Mouse (Mus musculus) natural killer cell, adult 2 months (primary cell): ENCODE results near the gene Xrcc5.

Source experiments
- DNase-seq, 2 experiments: peaks; one replicate each; pipeline ENCODE4 v3.0.0; 2022; ENCODE audit warnings: low spot score in 2 of 2

Xrcc5 gene

DNA sequence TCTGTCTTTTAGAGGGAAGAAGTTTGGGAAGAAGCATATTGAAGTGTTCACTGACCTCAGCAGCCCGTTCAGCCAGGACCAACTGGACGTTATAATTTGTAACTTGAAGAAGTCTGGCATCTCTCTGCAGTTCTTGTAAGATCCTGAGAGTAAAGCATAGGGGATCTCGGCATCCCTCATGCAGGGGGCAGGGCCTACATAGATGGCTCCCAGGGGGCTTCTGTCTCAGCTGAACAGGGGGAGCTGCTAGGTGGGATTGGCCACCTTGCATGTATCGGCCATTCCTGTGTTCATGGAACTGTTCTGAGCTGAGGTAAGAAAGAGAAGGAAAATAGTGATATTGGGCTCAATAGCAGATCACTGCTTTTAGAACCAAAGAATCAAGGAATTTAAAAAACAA lies 8.2 kb downstream of the Xrcc5 start:
- no peak for DNase-seq

DNA sequence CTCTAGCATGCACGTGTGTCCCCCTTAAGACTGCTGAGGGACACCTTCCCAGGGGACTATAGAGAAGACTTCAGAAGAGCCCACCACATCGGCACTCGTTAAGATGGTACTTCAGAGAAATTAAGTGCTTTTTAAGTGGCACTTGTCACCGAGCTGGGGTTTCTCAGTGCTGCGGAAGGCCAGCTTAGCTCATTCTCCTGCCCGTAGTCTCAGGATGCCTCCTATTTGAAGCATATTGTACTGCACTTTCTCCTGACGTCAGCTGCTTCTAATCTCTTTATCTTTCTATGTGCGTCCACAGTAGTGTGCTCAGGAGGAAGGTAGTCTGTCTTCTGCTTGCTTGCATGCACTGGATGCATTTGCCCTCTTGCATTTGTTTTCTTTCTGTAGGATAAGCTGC lies 9.2 kb downstream of the Xrcc5 start:
- DNase-seq = no peak

DNA sequence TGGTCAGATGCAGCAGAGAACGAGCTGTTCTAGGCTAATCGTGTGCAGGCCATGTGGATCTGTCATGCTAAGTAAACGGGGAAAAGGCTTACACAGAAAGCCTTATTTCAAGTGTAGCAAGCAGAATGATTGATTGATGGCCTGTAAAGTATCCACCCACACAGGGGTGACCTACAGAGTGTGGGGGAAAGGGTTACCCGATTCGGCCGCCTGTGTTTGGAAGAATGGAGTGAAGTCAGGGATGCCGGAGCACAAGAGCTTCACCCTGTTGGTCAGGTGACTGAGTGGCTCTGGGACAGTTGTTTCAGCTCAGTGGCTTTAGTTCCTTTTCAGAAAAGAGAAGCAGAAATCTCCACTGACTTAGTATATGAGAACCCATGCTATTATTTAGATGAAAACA lies 9.7 kb downstream of the Xrcc5 start:
- DNase-seq = no peak

DNA sequence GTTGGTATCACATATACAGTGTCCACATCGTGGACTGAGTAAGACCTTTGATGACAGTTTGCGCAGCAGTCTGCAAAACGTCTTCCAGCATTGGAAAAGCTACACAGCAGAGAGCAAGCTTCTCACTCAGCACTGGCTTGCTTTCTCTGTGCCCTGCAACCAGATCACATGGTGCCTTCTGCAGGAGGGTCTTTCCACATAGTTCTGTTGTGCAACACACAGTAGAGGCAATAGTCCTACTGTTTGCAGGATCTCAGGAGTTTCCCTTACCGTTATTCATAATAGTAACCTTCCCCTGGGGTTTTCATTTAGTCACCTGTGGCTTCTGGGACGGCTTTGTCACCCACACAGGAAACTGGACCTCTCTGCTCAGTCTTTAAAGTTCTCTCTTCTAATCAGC lies 13.5 kb downstream of the Xrcc5 start:
- DNase-seq = no peak

DNA sequence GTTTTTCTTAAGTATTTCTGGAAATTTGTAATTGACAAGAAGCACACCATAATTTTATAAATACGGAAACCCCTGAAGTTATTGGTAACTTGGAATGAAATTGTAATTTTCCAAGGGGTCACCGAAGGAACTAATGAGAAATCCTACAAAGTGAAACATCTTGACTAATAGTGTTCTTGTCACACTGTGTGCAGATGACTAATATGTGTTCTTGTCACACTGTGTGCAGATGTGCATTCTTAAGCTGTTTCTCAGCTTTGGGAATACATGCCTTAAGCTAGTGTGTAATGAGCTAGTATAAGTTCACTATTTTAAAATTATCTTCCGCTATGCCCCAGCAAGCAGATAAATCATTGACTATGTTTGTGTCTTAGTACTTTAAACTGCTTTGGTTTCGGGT lies 16.0 kb downstream of the Xrcc5 start:
- no peak for DNase-seq

DNA sequence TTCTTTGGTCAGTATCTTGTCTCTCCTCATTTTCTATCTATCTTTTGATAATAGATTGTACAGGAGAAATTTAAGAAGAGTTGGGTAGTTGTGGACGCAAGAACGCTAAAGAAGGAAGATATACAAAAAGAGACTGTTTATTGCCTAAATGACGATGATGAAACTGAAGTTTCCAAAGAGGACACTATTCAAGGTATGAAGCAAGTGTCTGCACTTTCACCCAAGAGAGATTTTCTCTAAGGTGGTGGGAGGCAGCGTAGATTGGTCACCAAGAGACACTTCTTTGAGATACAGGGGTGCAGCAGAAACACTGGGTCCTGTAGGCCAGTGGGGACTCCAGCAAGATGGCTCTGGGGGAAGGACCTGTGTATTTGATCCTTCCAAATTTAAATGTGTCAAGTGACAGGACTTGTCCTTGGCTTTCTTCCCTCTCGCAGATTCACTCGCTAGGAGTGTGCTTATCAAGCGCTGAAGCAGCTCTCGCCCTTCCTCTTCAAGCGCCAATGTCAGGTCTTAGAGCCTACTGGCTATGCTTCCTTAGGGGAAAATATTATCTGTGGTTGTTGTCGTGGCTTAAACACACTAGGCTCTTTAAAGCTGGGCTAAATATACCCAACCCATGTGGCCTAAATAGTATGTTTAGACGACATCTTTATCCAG lies 19.1 kb downstream of the Xrcc5 start:
- no peak for DNase-seq

DNA sequence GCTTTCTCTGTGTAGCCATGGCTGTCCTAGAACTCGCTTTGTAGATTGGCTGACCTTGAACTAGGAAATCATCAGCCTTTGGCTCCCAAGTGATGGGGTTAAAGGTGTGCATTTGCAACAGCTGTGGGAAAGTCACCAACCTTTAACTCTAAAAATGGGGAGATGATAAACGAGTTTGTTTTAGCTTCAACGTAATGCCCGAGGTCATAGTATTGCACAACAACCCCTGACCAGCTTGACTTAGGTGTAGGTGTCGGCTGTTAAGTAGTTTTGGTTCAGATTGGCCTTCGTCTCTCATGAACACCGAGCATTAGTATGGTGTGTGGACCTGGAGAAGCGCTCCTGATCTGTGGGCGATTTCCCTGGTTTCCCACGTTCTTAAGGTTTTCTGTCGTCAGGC lies 27.6 kb downstream of the Xrcc5 start:
- DNase-seq = no peak

GRCm38 (mm10) chr1:72336780-72337179 lies 29.6 kb downstream of the Xrcc5 start:
- DNase-seq = no peak

- DNase-seq = no peak
Measured at GRCm38 (mm10) chr1:72338341-72338740, 31.1 kb downstream of the Xrcc5 start.

DNA sequence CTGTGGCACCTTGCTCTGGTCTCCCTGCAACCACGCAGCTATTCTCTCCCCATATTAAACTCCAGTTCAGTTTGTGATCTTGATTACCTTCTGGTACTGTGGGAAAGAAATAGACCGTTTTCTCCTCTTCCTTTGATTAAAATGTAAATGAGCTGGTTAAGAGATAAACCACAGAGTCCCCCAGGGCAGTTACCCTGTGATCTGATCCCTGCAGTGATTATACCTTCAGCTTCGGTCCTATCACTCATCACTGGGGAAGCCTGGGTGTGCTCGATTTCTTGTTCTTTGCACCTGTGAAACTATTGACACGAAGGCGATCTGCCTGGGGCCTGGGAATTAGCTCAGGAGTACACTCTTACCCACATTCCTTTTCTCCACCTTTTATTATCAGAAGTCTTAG lies 40.7 kb downstream of the Xrcc5 start:
- DNase-seq = no peak

DNA sequence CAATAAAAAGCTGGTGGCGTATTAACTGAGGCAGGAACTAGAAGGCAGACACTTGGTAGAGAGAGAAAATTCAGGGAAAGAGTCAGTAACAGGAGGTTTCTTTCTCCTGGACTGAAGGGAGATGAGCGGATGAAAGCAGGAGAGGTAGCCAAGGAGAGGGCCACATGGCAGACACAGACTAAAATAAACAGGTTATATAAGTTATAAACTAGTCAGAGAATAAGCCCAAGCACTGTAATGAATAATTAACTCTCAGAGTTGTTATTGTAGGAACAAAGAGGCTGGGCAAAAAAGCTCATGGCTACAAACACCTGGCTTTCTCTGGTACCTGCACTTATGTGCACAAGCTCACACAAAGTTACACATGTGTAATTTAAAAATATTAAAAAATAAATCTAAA lies 47.6 kb downstream of the Xrcc5 start:
- DNase-seq = no peak

GRCm38 (mm10) chr1:72358216-72358615 lies 51.0 kb downstream of the Xrcc5 start:
- DNase-seq = no peak

GRCm38 (mm10) chr1:72359462-72359861 lies 52.2 kb downstream of the Xrcc5 start:
- no peak for DNase-seq

DNA sequence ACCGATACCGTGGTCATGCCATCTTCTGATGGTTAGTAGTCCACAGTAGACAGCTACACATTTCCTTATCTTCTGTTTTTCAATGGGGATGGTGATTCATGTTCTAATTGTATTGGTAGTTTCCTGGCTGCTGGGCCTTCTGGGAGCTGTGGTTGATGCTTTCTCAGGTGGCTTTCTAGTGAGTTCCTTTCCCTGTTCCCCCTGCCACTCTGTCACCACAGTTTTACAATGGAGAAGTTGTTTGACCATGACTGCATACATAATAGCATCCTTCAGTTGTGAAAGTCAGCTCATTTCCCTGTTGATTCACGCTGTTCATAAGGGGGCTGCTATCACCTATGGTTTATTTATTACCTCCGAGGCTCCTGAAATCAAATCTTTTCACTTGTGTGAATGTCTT lies 53.6 kb downstream of the Xrcc5 start:
- no peak for DNase-seq

GRCm38 (mm10) chr1:72364661-72365060 lies 57.4 kb downstream of the Xrcc5 start:
- DNase-seq = no peak

- no peak for DNase-seq
Measured at GRCm38 (mm10) chr1:72372512-72372911, 65.3 kb downstream of the Xrcc5 start.

GRCm38 (mm10) chr1:72372913-72373312 lies 65.7 kb downstream of the Xrcc5 start:
- DNase-seq = no peak

- DNase-seq = no peak
Measured at GRCm38 (mm10) chr1:72373648-72374047, 66.4 kb downstream of the Xrcc5 start.

- no peak for DNase-seq
Measured at GRCm38 (mm10) chr1:72374049-72374448, 66.8 kb downstream of the Xrcc5 start.

DNA sequence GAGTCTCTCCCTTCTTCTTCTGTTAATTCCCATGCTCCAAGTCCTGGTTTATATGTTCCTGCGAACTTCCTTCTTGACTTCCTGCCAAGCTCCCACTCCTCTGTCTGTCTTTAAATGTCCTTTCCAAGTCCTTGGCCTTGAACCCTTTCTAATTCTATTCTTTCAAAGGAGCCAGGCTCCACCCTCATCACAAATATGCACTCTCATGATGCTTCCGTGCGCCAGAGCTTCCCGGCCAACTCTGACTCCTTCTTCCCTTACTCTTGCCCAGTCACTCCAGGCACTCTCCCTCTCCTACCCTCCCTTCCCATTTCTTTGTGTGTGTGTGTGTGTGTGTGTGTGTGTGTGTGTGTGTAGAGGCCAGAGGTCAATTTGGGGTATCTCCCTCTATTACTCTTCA lies 70.9 kb downstream of the Xrcc5 start:
- no peak for DNase-seq

DNA sequence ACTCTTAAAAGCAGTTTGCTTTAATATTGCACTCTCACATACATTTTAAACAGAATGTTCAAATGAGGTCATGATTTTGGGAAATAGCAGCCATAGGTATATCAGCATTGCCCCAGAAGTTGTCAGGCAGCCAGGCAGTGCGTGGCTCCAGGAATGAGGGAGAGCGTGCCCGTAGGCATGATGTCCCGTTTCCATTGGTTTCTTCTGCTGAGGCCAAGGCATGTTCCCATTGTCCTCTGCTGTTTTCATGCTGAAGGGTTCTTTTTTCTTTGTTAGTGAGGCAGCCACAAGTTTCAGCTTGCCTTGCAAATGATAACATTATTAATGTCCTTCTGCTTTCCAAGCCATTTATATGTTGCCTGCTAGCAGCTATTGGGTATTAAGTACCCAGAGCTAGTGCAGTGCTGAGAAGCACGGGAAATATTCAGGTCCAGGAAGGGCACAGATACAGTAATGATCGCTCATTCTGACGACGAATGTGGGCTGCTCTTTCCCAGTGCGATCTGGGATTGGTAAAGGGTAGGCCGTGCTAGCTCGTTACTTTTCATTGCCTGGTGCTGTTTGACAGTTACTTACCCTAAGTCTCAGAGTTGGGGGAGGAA lies 72.6 kb downstream of the Xrcc5 start:
- no peak for DNase-seq

- no peak for DNase-seq
Measured at GRCm38 (mm10) chr1:72380544-72380943, 73.3 kb downstream of the Xrcc5 start.

- no peak for DNase-seq
Measured at GRCm38 (mm10) chr1:72383056-72383455, 75.8 kb downstream of the Xrcc5 start.

DNA sequence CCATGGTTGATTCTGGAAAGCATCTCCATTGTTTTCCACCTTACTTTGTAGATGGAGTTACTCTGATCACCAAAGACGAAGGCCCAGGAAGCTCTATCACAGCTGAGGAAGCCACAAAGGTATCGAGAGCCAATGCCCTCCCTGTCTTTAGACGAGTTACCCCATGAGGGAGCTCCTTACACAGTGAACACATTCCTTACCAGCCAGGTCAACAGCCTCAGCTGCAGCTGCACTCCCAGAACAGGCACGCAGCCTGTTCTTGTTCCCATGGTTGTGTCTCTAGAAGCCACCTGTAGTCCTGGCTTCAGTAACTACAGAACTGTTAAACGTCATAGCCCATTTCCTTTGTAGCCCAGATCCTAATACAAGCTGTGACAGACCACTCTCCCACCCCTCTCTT lies 76.4 kb downstream of the Xrcc5 start:
- DNase-seq = no peak
